Mouse (Mus musculus): Measurements from ENCODE around the gene Ldhc. TPM values are rescaled to one million over a fixed set of nuclear protein-coding genes. Genes with fewer than 3 reads are reported as not detected.

Ldhc gene
- polyA plus RNA-seq, 1 experiment from 2014 or later, result not detected

Other genes starting within 250 kb of the Ldhc start
- gene Sergef, start 221.4 kb upstream of the Ldhc start, polyA plus RNA-seq (2016; fragmentation: Nextera tagmentation; extraction: Ambion mirVana), result 21.1 and 24.4 TPM in 2 replicates
- 0.93 and 1.7 TPM in 2 replicates for gene Tph1, start 188.7 kb upstream of the Ldhc start, polyA plus RNA-seq (2016; fragmentation: Nextera tagmentation; extraction: Ambion mirVana)
- 24.3 and 26.1 TPM in 2 replicates for gene Saal1, start 150.5 kb upstream of the Ldhc start, polyA plus RNA-seq (2016; fragmentation: Nextera tagmentation; extraction: Ambion mirVana)
- 0.47 TPM in 1 of 2 replicates, not detected in the other for gene Saa3, start 145.5 kb upstream of the Ldhc start, polyA plus RNA-seq (2016; fragmentation: Nextera tagmentation; extraction: Ambion mirVana)
- not detected in 2 replicates for gene Saa4, start 128.6 kb upstream of the Ldhc start, polyA plus RNA-seq (2016; fragmentation: Nextera tagmentation; extraction: Ambion mirVana)
- gene Saa1, start 118.2 kb upstream of the Ldhc start, polyA plus RNA-seq (2016; fragmentation: Nextera tagmentation; extraction: Ambion mirVana), result 1.5 and 1.6 TPM in 2 replicates
- gene Saa2, start 109.4 kb upstream of the Ldhc start, polyA plus RNA-seq (2016; fragmentation: Nextera tagmentation; extraction: Ambion mirVana), result 0.74 TPM in 1 of 2 replicates, not detected in the other
- 22.7 and 23.5 TPM in 2 replicates for gene Hps5, start 65.1 kb upstream of the Ldhc start, polyA plus RNA-seq (2016; fragmentation: Nextera tagmentation; extraction: Ambion mirVana)
- gene Gtf2h1, start 65.1 kb upstream of the Ldhc start, polyA plus RNA-seq (2016; fragmentation: Nextera tagmentation; extraction: Ambion mirVana), result 46.4 and 48.1 TPM in 2 replicates
- 847 and 930 TPM in 2 replicates for gene Ldha, start 19.7 kb upstream of the Ldhc start, polyA plus RNA-seq (2016; fragmentation: Nextera tagmentation; extraction: Ambion mirVana)
- 338 and 348 TPM in 2 replicates for gene Tsg101, start 58.8 kb downstream of the Ldhc start, polyA plus RNA-seq (2016; fragmentation: Nextera tagmentation; extraction: Ambion mirVana)
- 7.3 and 7.9 TPM in 2 replicates for gene Uevld, start 97.3 kb downstream of the Ldhc start, polyA plus RNA-seq (2016; fragmentation: Nextera tagmentation; extraction: Ambion mirVana)
- gene Gm9999, start 122.4 kb downstream of the Ldhc start, polyA plus RNA-seq (2016; fragmentation: Nextera tagmentation; extraction: Ambion mirVana), result not detected in 2 replicates
- gene Spty2d1, start 147.2 kb downstream of the Ldhc start, polyA plus RNA-seq (2016; fragmentation: Nextera tagmentation; extraction: Ambion mirVana), result 11.2 and 13.0 TPM in 2 replicates
- gene Tmem86a, start 189.4 kb downstream of the Ldhc start, polyA plus RNA-seq (2016; fragmentation: Nextera tagmentation; extraction: Ambion mirVana), result 19.5 TPM in 2 replicates

All from neural tube, embryonic 12.5 days (tissue).